Mouse (Mus musculus) cerebellum, adult 11 months (tissue): ENCODE measurements at regions not wholly inside any gene's neighbourhood (a gene's known extent, or its start where the extent isn't known, plus 50 kb on each side); places are given as distances from the start of the nearest gene placed in this dataset.
A peak's percentile ranks its signal among the peaks of the same experiment; 100 is the strongest.

ENCODE experiments used
- DNase-seq: peaks from one replicate; pipeline ENCODE4 v3.0.0; 2022

DNA sequence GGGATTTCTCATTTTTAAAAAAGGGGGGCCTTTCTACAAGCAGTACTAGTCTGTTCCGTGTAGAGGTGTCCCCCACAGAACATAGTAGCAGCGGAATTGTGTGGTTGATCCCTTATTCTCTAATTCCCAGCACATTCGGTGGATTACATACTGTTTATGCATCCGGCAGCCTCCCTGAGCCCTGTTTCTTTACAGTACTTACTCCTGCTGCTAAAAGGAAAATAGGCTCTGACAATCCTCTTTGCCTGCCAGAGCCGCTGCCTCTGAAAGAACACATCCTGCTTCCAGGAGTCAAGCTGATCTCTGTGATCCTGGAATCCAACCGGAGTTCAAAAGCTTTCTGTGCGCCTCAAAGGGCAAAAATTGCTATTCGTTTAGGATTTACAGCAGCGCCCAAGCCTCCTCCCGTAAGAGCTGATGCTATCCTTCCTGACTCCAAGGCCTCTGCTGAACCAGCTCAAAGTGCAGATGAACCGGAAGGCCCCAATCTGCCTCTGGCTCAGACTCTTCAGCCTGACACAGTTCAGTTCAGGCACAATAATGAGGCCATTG is 936.6 kb downstream of the Ndufa4 start:
- DNase-seq, result peak; percentile 3

DNA sequence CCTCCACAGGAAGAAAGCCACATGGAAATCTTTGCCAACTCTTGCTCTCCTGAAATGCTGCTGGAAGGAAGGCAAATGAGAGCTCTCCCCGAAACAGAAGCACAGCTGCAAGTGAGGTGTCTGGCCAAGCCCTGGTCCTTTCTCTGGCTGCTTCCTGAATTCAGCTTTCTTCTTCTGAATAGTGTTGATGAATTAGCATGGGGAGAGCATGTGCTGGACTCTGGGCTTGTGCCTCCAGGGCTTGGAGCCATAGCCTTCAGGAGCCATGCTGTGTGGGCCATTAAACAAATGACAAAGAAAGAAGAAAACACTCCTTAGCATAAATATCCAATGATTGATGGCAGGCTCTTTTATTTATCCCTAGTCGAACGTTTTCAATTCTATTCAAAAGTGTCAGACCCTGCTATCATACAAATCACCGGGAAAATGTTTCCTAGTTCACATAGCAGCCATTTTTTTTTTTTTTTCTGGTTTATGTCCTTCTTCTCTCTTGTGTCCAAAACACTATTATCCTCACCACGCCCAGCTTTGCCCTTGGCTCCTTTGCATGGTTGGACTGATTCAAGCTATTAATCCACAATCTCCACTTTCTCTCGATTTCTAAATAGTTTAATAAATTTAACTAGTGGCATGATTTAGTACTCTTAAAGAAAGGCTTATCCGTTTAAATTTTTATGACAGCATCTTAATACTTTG is 937.3 kb downstream of the Ndufa4 start:
- DNase-seq, result peak; percentile 3

DNA sequence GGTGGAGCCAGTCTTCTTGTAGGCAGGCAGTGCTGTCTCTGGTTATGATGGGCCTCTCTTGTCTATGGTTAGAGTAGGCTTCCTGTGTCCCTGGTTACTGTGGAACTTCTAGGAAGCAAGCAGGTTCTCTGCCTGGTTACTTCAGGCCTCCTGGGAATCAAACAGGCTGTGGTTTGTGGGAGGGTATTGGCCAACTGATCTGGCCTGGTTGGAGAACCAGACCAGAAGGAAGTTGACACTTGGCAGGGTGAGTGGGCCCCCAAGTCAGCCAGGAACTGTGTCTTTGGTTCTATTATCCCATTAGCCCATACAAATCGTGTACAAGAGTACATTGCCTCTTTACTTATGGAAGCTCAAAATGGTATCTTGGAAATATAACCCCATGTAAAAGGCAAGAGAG is 963.8 kb downstream of the Ndufa4 start:
- DNase-seq, result no peak

DNA sequence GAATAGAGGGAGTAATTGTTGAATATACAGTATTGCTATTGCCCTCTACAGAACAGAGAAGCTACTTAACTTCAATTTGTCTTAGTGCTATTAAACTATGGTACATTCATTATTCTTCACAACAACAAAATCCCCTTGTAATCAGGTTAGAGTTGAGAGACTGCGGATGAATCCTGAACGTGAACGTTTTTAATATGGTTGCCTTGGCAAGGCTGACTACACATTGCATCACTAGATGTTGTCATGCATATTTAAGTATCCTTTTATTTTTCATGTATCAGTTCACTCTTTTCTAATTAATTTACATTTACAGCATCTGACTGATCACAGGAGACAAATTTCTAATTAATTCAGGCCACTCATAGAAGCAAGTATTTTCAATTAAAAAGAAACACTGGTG is 965.8 kb downstream of the Ndufa4 start:
- no peak for DNase-seq
